Mouse (Mus musculus) skeletal muscle tissue, adult 2 months (tissue): ENCODE results near the gene Rap1a.

Experiments used
- DNase-seq: peaks from one replicate; pipeline ENCODE4 v3.0.0-alpha.2; 2012; ENCODE audit warnings: low read depth, low spot score

Rap1a gene

DNA sequence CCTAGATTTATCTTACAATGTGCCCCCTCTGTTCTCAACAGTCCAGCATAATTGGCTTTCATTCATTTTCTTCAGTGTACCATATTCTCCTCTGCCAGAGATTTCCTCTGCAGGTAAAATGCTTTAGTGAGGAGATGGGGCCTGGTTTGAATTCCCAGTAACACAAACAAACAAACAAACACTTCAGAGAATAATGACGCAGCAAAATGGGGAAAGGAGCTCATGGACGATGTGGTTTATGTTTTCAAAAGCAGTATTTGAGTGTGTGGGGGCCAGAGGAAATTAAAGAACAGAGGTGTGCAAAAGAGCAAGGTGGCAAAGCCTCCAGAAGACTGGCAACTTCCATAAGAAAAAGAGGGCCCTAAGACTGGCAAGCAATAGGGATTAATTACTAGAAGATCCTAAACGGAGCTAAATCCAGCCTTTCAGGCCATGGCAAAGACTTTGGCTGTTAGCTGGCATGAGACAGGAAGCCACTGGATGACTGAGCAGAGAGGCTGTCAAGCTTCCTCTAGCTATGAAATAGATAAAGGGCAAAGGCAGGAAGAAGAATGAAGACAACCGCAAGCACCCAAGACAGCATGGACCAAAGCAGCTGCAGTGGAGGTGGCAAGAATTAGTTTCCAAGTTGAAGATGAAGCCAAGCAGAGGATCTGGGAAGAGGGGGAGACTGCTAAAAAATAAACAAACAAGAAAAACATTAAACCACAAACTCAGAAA is 37.8 kb downstream of the Rap1a start:
- no peak for DNase-seq

DNA sequence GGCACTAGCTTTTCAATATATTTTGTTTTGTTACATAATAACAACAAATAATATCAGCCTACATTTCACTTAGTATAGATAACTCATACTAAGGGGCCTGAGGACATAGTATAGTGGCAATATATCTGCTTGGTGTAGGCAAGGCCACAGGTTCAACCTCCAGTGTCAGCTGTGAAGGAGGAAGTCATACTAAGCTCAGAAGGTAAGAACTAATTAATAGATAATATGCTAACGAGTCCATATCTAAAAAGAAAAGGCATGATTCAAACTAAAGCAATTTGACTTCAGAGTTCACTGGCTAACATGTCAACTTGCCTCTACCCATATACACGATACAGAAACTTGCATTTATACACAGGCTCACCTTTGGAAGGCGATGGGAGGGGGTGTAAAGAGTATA is 41.1 kb downstream of the Rap1a start:
- DNase-seq: no peak

DNA sequence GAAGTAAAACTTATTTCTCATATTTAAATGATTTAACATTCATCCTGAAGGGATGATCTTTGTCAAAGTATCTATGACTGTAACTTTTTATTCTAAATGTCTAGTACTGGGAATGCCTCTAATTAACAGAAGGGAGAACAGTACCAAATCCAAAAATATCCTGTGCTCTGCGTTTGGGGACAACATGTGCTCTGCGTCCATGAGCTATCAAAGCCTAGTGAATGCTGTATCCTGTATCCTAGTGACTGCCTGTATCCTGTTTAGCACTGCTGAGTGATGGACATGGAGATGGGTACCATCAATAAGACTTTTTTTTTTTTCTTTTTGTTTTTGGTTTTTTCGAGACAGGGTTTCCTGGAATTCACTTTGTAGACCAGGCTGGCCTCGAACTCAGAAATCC is 42.5 kb downstream of the Rap1a start:
- no peak for DNase-seq

DNA sequence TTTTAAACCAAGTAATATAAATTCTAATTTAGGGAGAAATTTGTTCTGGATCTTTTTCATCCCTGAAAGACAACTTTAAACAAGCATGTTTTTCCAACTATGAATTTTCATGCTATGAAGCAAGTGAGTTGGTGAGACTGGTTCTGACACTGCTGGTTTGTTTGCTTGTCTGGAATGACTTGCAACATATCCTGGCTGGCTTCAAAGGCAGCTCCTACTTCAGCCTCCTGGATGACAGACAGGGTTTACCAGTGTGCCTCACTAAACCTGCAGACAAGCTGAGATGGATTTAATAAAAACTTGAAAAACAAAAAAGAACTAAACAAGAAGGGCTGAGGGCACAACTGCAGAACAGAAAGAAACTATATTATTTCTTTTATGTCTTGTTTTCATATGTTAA is 43.0 kb downstream of the Rap1a start:
- DNase-seq: peak; percentile 25

DNA sequence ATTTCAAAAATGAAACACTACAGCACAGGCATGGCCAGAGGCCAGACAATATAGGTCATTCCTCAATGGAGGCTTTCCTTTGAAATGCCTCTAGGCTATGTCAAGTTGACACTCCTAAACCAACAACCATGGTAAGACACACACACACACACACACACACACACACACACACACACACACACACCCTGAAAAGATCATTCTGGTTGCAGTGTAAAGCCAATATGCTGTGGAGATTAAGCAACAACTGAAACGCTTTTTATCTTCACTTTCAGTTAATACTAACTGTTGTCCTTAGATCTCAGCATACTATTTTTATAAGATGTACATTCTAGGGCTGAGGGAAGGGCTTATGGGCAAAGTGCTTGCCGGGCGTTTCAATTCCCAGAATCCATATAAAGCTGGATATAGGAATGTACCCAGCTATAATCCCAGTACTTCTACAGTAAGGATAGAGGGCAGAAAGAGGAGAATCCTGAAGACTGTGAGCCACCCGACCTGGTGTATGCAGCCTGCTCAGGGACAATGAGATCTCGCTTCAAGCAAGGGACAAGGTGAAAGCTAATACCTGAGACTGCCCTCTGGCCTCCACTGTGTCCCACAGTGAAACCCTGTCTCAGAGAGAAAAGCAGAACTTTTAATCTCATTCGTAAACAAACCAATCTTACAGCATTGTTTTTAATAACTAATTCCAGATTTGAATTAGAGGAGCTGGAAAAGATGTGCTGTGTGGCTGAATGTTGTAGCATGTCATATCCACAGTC is 43.6 kb downstream of the Rap1a start:
- no peak for DNase-seq

DNA sequence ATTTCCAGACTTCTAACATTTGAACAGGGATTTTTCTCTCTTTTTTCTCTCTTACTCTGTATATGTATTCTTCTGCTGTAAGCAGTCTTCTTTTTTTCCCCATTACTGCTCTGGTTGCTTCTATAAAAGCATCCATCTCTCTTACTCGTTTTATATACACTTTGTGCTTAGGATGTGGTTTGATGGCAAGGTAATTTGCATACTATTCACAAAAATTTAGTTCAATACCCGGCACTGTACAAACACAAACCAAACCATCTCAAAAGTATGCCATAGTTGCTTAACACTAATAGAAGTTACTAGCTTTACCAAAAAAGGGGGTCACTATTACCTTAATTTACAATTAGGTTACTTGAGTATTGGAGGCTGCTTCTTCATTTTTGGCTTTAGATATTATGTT is 44.6 kb downstream of the Rap1a start:
- DNase-seq: no peak

DNA sequence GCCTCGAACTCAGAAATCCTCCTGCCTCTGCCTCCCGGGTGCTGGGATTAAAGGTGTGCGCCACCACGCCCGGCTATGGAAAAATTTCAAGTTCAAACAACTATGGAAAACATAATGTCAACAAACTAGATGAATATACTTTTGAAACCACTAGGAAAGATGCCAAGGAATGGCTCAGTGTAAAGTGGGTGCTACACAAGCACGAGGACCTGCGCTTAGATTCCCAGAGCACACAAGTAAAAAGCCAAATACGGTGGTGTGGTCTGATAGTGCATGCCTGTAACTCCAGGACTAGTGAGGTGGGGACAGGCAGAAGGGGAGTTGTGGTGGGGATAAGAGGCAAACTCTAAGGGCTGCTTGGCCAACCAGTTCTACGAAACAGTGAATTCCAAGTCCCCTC is 46.0 kb downstream of the Rap1a start:
- DNase-seq: no peak

DNA sequence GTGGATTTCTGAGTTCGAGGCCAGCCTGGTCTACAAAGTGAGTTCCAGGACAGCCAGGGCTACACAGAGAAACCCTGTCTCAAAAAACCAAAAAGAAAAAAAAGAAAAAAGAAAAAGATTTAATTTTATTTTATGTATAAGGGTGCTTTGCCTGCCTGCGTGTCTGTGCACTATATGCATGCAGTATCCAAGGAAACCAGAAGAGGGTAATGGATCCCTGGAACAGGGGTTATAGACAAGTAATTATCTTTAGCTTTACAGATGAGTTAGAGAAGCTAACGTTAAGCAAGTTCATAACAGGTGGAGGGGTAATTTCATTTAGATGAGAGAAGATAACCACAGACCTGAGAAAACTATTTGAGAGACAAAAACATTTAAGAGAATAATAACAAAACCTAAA is 47.0 kb downstream of the Rap1a start:
- no peak for DNase-seq

DNA sequence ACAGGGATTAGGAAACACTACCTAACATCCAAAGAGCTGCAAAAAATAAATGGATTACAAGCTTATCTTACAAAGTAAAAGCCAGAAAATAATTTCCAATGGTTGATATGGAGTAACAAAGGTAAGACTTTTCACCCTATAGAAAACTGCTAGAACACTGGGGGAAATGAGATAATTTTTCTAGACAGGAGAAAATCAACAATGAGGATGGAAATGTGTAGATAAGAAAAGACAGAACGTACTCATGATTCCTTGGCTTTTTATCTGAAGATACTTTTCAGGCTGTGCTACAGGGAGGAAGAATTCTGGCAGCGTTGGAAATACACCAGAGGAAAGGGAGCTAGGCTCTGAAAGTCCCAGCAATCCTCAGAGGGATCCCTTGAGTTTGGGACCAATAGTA is 50.3 kb downstream of the Rap1a start:
- no peak for DNase-seq

DNA sequence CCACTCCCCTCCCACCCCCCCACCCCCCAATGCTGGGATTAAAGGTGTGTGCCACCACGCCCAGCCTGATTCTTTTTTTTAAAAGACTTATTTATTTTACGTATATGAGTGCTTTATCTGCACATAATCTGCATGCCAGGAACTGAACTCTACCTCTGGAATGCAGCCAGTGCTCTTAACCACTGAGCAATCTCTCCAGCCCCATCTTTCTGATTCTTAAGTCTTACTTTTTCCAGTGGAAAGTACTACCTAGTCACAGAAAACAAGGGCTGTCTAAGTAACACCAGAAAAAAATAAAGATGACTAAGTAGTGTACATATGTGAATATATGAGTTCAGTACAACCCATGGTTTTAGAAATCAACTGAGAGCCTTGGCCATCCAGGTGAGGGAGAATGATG is 54.6 kb downstream of the Rap1a start:
- no peak for DNase-seq

DNA sequence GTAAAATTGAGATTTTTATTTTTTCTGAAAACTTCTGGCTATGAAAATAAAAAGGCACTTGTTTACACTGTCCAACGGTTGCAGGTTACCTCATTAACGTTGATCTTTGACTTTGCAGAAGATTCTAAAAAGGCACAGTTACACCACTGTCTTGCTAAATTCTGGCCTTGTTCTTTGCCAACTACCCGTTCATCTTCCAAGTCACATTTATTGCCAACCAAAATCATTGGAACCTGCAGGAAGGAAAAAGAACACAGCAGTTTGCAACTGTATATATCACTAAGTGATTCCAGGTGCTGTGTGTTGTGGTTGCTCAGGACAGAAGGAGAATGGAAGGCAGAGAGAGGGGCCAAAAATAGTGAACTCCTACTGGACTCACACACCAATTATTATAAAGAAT is 63.5 kb downstream of the Rap1a start:
- DNase-seq: no peak

DNA sequence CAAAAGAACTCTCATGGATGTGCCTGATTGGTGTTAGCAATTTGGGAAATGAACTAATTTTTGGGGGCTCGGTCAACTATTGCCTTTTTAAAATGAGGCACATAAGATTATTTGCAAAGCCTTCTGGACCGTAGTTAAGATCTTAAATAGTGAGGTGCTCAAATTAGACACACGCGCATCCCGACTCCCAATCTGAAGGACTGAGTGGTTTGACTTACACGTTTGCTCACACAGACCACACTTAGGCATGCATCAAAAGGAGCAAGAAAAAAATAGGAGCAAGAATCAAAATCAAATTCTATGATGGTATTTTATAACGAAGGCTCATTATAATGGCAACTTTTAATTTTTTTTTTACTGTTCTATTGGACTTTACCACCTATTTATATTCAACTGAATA is 64.1 kb downstream of the Rap1a start:
- no peak for DNase-seq

DNA sequence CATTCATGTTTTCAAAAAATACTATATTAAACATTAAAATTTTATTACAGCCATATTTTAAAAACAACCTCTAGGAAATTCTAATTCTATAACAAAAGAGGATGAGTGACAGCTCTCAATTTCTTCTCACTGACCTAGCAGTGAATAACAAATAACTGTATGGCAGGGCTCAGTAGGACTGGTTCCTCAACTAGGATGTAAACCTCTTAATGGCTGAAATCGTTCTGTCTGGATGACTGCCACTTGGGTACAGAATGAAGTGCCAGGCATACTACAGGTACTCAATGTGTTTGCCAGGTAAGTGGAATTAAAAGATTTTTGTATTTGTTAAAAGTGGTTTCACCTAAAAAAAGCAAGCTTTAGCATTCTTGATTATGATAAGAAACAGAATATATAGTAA is 65.0 kb downstream of the Rap1a start:
- DNase-seq: no peak

DNA sequence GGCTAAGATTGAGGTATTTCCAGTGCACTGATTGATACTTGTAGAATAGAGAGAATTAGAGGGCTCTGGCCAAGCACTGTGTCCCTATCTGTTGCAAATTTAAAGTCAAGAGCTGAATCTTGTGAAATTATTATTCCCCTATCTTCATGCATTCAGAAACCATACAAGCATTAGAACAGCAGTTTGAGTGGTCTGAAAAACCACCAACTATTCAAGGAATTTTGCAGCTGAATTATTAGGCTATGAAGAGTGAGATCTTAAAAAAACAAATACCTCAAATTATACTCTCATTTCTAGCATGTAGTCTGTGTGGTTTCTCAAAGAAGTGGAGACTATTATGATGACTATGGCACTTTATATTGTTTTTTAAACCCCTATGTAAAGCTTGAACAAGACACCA is 65.9 kb downstream of the Rap1a start:
- no peak for DNase-seq

DNA sequence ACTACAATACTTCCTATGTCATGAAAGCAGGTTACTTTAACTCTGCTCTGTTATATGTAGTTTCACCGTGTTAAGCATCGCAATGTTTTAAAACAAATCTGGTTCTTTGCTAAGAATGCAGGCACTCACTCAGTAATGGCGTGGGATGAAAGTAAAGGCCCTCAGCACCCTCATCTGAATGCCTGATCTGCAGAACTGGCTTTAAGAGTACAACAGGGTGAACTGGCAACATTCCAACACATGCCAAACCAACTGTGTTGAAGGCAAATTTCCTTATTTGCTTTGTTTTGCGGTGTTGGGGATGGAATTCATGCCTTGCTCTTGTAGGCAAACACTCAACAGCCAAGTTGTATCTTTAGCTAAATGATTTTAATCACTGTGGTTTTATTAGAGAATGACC is 67.6 kb downstream of the Rap1a start:
- no peak for DNase-seq

DNA sequence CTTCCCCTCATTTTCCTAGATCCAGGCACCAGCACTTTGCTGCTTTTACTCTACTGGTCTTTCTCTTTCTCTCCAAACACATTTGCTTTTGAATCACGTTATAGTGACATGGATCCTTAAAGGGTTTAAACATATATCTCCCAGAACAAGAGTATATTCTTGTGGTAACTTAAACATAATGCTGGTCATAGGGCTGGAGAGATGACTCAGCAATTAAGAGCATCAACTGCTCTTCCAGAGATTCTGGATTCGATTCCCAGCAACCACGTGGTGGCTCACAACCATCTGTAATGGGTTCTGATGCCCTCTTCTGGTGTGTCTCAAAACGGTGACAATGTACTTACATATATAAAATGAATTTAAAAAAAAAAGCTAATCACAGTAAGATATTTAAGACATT is 68.8 kb downstream of the Rap1a start:
- DNase-seq: no peak

DNA sequence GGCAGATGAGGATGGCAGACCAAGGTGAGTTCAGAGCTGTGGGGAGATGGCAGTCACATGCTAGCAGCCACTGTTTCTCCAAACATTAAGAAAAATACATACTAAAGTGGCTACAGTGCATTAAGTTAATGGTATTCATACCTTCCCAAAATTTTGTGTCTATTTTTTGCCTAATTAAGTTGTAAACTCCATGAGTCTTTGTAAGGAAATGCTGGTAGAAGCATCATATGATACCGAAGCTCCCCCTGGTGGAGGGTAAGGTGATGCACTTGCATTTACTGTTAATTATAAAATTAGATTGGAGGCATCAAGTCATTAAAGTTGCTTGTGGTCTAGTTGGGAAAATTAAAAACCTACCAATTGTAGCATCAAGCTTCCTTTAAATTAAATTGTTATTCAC is 75.1 kb downstream of the Rap1a start:
- DNase-seq: no peak

DNA sequence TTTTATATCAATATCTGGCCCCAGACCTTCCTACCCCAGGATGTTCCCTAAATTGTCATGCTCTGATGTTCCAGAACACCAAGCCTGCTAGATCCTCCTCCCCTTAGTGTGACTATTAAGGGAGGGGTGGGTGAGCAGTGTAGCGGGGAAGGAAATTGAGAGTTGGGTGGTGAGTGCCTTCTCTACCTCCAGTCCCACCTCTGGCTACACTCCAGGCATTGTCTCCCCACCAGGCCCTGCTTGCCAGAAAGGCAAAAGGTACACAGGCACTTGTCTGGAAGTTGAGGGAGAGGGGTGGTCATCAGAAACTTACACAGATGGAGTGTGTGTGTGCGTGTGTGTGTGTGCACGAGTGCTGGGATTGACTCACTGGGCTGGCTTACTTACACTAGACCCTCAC is 78.6 kb downstream of the Rap1a start:
- DNase-seq: no peak

DNA sequence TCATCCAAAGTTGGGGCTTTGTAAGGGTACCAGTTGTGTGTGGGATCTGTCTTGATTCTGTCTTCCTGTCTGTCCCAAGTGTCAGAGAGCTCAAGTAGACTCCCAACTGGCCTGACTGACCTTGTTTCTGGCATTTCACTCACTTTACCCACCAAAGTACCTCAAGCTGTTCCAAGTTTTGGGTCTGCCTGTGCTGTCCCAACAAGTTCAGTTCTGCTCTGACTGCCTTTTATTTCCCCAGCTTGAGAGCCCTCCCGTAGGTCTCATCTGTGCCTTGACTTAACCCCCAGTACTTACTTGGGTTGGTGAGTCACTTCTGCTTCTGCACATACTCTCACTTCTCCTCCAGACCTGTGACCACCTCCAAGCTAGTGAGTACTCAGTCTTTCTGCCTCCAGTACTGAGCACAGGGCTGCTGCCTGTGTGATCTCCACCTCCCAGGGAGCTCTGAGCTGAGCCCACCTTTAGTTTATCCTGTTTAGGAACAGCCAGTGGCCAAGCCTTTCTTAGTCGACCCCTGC is 79.4 kb downstream of the Rap1a start:
- no peak for DNase-seq

DNA sequence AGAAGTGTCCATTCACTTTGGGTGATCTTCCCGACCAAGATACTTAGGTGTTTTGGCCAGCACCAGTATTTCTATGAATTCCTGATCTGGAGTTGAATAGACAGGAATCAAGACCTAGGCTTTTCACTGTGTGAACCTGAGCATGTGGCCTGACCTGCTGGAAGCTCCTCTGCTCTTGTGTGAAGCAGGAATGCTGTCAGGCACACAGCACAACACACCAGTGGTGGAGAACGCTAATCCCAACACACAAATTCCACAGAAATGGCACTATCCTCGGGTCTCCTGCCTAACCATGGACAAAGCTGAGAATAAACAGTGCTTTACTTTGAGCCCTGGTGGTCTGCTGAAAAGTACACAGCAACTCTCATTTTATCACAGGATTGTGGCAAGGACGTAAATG is 80.6 kb downstream of the Rap1a start:
- no peak for DNase-seq

DNA sequence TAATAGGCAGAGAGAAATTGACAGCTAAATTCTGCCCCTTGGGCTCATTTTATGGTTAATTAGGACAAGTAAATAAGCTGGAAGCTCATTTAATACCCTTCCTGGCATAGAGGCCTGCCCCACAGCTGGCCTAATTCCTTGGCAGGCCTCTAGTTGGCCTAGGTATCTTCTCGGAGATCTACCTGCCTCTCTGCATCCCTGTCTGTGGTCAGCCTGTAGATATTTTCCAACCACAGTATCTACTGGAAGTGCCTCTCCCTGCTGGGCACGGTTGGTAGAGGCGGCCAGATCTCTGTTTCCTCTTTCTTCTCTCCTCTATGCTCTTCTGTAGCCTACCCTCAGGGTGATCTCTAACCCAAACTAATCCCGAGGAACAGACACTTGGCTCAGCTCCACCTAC is 81.2 kb downstream of the Rap1a start:
- no peak for DNase-seq

DNA sequence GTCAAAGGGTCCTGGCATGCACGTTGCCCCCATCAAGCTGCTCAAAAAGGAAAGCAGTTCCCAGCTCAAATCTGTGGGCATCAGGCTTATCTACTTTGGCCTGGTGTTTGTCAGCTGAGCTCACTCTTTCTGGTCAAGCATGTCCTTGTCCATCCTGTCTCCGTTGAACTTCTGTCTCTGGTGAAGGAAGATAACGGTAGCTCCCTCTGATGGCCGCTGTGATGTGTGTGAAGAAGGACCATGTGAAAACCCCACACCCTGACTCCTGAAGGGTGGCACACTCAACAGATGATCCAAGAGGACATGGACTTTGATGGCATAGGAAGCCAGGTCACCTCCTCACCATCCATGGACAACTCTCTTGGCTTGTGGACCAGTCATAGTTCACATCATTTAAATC is 82.4 kb downstream of the Rap1a start:
- DNase-seq: no peak

DNA sequence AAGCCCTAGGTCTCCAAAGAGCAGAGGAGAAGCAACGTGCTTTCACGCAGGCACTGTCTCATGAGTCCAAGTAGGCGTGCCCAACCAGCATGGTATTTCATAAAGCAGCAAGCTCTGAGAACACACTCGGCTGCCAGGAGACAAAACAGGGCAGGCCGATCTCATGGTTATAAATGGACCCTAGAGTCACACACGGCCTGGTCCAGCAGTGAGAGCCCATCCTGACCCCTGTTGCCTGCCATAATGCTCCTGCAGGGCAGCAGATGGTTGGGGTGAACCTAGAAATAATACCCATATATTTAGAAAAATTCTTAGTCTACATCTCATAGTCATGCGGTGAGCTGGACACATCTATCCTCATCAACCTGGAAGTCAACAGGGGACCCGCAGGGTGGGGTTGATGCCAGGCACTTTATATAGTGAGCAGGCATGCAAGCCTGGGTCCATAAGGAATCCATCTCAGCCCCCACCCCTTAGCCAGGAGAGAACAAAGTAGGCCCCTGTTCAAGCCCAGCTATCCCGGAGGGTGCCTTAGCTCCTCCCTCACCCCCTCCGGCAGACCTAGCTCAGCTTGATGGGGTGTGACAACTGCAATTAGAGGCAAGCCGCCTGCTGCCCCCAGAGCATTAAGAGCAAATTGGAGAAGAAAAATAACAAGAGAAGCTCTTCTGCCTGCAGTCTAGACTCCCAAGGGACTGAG is 83.1 kb downstream of the Rap1a start:
- DNase-seq: peak; percentile 82
